Mouse (Mus musculus): ENCODE data around the gene Clec2d.
"Not testable (repeated sequence)": the region's sequence is repeated elsewhere in the genome, so short reads cannot be mapped to it uniquely, and the experiment has no call there.

Gene Clec2d

GRCm38 (mm10) chr6:129187816-129188215, 7.4 kb downstream of the Clec2d start:
- DNase-seq (ENCODE audit: low spot score): not testable (repeated sequence)

GRCm38 (mm10) chr6:129193431-129193830, 13.0 kb downstream of the Clec2d start:
- DNase-seq (ENCODE audit: low spot score): no peak

- not testable (repeated sequence) for DNase-seq (ENCODE audit: low spot score)
These were observed 19.7 kb downstream of the Clec2d start for GRCm38 (mm10) chr6:129200066-129200465.

- DNase-seq (ENCODE audit: low spot score): no peak
These were observed 21.9 kb downstream of the Clec2d start for GRCm38 (mm10) chr6:129202306-129202705.

GRCm38 (mm10) chr6:129204342-129204741, 23.9 kb downstream of the Clec2d start:
- DNase-seq (ENCODE audit: low spot score): no peak

- DNase-seq (ENCODE audit: low spot score): no peak
These were observed 24.4 kb downstream of the Clec2d start for GRCm38 (mm10) chr6:129204838-129205237.

GRCm38 (mm10) chr6:129208891-129209519, 28.6 kb downstream of the Clec2d start:
- DNase-seq (ENCODE audit: low spot score): no peak

- DNase-seq (ENCODE audit: low spot score): no peak
These were observed 29.5 kb downstream of the Clec2d start for GRCm38 (mm10) chr6:129209785-129210446.

GRCm38 (mm10) chr6:129210447-129210790, 30.0 kb downstream of the Clec2d start:
- no peak for DNase-seq (ENCODE audit: low spot score)

GRCm38 (mm10) chr6:129212421-129213195, 32.2 kb downstream of the Clec2d start:
- no peak for DNase-seq (ENCODE audit: low spot score)

GRCm38 (mm10) chr6:129213497-129213896, 33.1 kb downstream of the Clec2d start:
- no peak for DNase-seq (ENCODE audit: low spot score)

- no peak for DNase-seq (ENCODE audit: low spot score)
These were observed 33.8 kb downstream of the Clec2d start for GRCm38 (mm10) chr6:129214263-129214662.

GRCm38 (mm10) chr6:129215053-129215452, 34.6 kb downstream of the Clec2d start:
- no peak for DNase-seq (ENCODE audit: low spot score)

GRCm38 (mm10) chr6:129215886-129216637, 35.6 kb downstream of the Clec2d start:
- DNase-seq (ENCODE audit: low spot score): no peak

- no peak for DNase-seq (ENCODE audit: low spot score)
These were observed 36.4 kb downstream of the Clec2d start for GRCm38 (mm10) chr6:129216721-129217230.

- no peak for DNase-seq (ENCODE audit: low spot score)
These were observed 37.8 kb downstream of the Clec2d start for GRCm38 (mm10) chr6:129218191-129218696.

- DNase-seq (ENCODE audit: low spot score): no peak
These were observed 39.6 kb downstream of the Clec2d start for GRCm38 (mm10) chr6:129219897-129220517.

- no peak for DNase-seq (ENCODE audit: low spot score)
These were observed 40.6 kb downstream of the Clec2d start for GRCm38 (mm10) chr6:129221053-129221452.

GRCm38 (mm10) chr6:129222188-129222800, 41.9 kb downstream of the Clec2d start:
- no peak for DNase-seq (ENCODE audit: low spot score)

- no peak for DNase-seq (ENCODE audit: low spot score)
These were observed 43.2 kb downstream of the Clec2d start for GRCm38 (mm10) chr6:129223611-129224010.

- DNase-seq (ENCODE audit: low spot score): no peak
These were observed 43.7 kb downstream of the Clec2d start for GRCm38 (mm10) chr6:129224090-129224489.
